Mouse (Mus musculus) testis, adult 2 months (tissue): ENCODE measurements around the gene Gjb4.
A peak's percentile ranks its signal among the peaks of the same experiment; 100 is the strongest.

ENCODE experiments used
- CTCF ChIP-seq: fragments of 200-500 bp; IDR thresholded peaks from 2 replicates; pipeline ENCODE4 v1.5.1; 2012; ENCODE audit warnings: low read depth, mild to moderate bottlenecking, inconsistent platforms, low read length, moderate library complexity; ENCODE audit not compliant: control insufficient read depth, insufficient read depth, insufficient replicate concordance
- POLR2A ChIP-seq: fragments of 200-500 bp; IDR thresholded peaks from 2 replicates; pipeline ENCODE4 v1.6.1; 2012; ENCODE audit warnings: low read depth, mild to moderate bottlenecking, inconsistent platforms, low read length, moderate library complexity; ENCODE audit not compliant: control insufficient read depth

DNA sequence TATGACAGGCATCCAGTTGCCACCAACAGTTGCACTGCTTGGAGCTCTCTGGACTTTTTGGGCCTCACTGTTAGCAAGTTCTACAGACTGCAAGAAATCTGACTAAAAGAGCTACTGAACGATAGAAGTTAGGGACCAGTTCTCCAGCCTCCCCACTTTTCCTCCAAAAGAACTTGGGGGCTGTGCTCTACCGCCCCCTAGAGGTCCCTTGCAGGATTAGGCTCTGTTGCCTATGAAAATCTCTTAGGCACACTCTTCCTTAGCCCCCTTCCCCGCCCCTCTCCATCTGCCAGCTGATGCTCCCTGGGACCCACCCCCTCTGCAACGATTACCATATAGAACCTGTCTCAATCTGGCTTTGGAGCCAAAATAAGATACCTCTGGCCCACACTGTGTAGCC, 9.4 kb upstream of the Gjb4 start:
- TF ChIP-seq CTCF = peak; percentile 47; the same call in 1 of the 2 replicates
- TF ChIP-seq POLR2A = no peak
